Mouse (Mus musculus) 416B (cell line): ENCODE measurements around the gene Coq2.
A peak's percentile ranks its signal among the peaks of the same experiment; 100 is the strongest.

Source experiments
- DNase-seq: peaks from one replicate; pipeline ENCODE4 v3.0.0; 2011; ENCODE audit warnings: low read depth

Coq2 gene

GRCm38 (mm10) chr5:100663011-100663410 lies 11.9 kb downstream of the Coq2 start:
- no peak for DNase-seq

GRCm38 (mm10) chr5:100658460-100658859 lies 16.5 kb downstream of the Coq2 start:
- no peak for DNase-seq

- DNase-seq, result peak; percentile 91
These were observed 18.6 kb downstream of the Coq2 start for GRCm38 (mm10) chr5:100656352-100656751.

GRCm38 (mm10) chr5:100652327-100652726 lies 22.6 kb downstream of the Coq2 start:
- DNase-seq, result no peak

GRCm38 (mm10) chr5:100651486-100651885 lies 23.5 kb downstream of the Coq2 start:
- DNase-seq, result no peak

- no peak for DNase-seq
These were observed 24.0 kb downstream of the Coq2 start for GRCm38 (mm10) chr5:100650969-100651368.

- no peak for DNase-seq
These were observed 26.4 kb downstream of the Coq2 start for GRCm38 (mm10) chr5:100648546-100648945.

- no peak for DNase-seq
These were observed 26.9 kb downstream of the Coq2 start for GRCm38 (mm10) chr5:100648046-100648445.

GRCm38 (mm10) chr5:100646558-100646957 lies 28.4 kb downstream of the Coq2 start:
- no peak for DNase-seq

GRCm38 (mm10) chr5:100643991-100644535 lies 30.9 kb downstream of the Coq2 start:
- DNase-seq, result peak; percentile 50

GRCm38 (mm10) chr5:100643253-100643990 lies 31.5 kb downstream of the Coq2 start:
- DNase-seq, result peak; percentile 46

GRCm38 (mm10) chr5:100642316-100642715 lies 32.6 kb downstream of the Coq2 start:
- no peak for DNase-seq

- DNase-seq, result no peak
These were observed 36.5 kb downstream of the Coq2 start for GRCm38 (mm10) chr5:100638483-100638882.

- no peak for DNase-seq
These were observed 38.0 kb downstream of the Coq2 start for GRCm38 (mm10) chr5:100636794-100637544.

- no peak for DNase-seq
These were observed 39.0 kb downstream of the Coq2 start for GRCm38 (mm10) chr5:100635908-100636307.

GRCm38 (mm10) chr5:100634885-100635478 lies 40.0 kb downstream of the Coq2 start:
- DNase-seq, result peak; percentile 44

- DNase-seq, result peak; percentile 84
These were observed 42.3 kb downstream of the Coq2 start for GRCm38 (mm10) chr5:100632540-100633129.

- no peak for DNase-seq
These were observed 46.1 kb downstream of the Coq2 start for GRCm38 (mm10) chr5:100628807-100629206.

GRCm38 (mm10) chr5:100626526-100626925 lies 48.4 kb downstream of the Coq2 start:
- DNase-seq, result no peak

GRCm38 (mm10) chr5:100624743-100625360 lies 50.1 kb downstream of the Coq2 start:
- no peak for DNase-seq

- DNase-seq, result no peak
These were observed 52.3 kb downstream of the Coq2 start for GRCm38 (mm10) chr5:100622509-100623163.
